Mouse (Mus musculus) hindbrain, embryonic 11.5 days (tissue): ENCODE measurements around the gene 5730522E02Rik. TPM values are rescaled to one million over a fixed set of nuclear protein-coding genes. Genes with fewer than 3 reads are reported as not detected.
"Not testable (repeated sequence)": the region's sequence is repeated elsewhere in the genome, so short reads cannot be mapped to it uniquely, and the experiment has no call there.

ENCODE experiments used
- ATAC-seq: fragments of 200-750 bp; cut with Nextera tagmentation; 2 replicates; pipeline ENCODE4 v1.8.0; 2017; ENCODE audit warnings: mild to moderate bottlenecking, moderate TSS enrichment, moderate library complexity; ENCODE audit not compliant: low FRiP score
- DNase-seq: peaks from one replicate; pipeline ENCODE4 v3.0.0-alpha.2; 2015; ENCODE audit warnings: low spot score
- H3K27ac ChIP-seq: fragments of 300-500 bp; sonication (generic); 2 replicates; pipeline ENCODE4 v1.5.1; 2014; ENCODE audit warnings: mild to moderate bottlenecking, low read depth, low read length
- H3K27me3 ChIP-seq: fragments of 300-500 bp; sonication (generic); 2 replicates; pipeline ENCODE4 v1.6.1; 2014; ENCODE audit warnings: mild to moderate bottlenecking, low read length, moderate library complexity, mixed read lengths; ENCODE audit not compliant: control insufficient read depth, insufficient read depth
- H3K36me3 ChIP-seq: fragments of 300-500 bp; sonication (generic); 2 replicates; pipeline ENCODE4 v1.6.1; 2014; ENCODE audit warnings: mild to moderate bottlenecking, low read length, moderate library complexity, mixed read lengths; ENCODE audit not compliant: control insufficient read depth, insufficient read depth
- H3K4me1 ChIP-seq: fragments of 300-500 bp; sonication (generic); replicated peaks from 2 replicates; pipeline ENCODE4 v1.6.1; 2014; ENCODE audit warnings: low read length, mixed read lengths; ENCODE audit not compliant: control insufficient read depth, insufficient read depth
- H3K4me2 ChIP-seq: fragments of 300-500 bp; sonication (generic); replicated peaks from 2 replicates; pipeline ENCODE4 v1.6.1; 2014; ENCODE audit warnings: mild to moderate bottlenecking, low read depth, low read length
- H3K4me3 ChIP-seq: fragments of 300-500 bp; sonication (generic); 2 replicates; pipeline ENCODE4 v1.5.1; 2014; ENCODE audit warnings: low read depth, low read length
- H3K9ac ChIP-seq: fragments of 300-500 bp; sonication (generic); 2 replicates; pipeline ENCODE4 v1.6.1; 2014; ENCODE audit warnings: low read depth, low read length
- H3K9me3 ChIP-seq: fragments of 300-500 bp; sonication (generic); 2 replicates; pipeline ENCODE4 v1.6.1; 2016; ENCODE audit warnings: low read length; ENCODE audit not compliant: control insufficient read depth
- WGBS: fragments of 180-500 bp; shearing (Covaris S2); extraction: QIAGEN DNeasy Blood & Tissue Kit; methylation state at CpG from one replicate; pipeline ENCODE4 v1.1.7; 2014; 5-methylcytosine and 5-hydroxymethylcytosine counted together
- polyA plus RNA-seq: library from polyadenylated mRNA; unstranded; fragments of >200 nt; fragmentation: Nextera tagmentation; extraction: Ambion mirVana; gene quantifications from 2 replicates; pipeline ENCODE4 v1.2.1, GENCODE M21; 2014

The 5730522E02Rik gene
- 7.4 and 8.0 TPM in 2 replicates for polyA plus RNA-seq

DNA sequence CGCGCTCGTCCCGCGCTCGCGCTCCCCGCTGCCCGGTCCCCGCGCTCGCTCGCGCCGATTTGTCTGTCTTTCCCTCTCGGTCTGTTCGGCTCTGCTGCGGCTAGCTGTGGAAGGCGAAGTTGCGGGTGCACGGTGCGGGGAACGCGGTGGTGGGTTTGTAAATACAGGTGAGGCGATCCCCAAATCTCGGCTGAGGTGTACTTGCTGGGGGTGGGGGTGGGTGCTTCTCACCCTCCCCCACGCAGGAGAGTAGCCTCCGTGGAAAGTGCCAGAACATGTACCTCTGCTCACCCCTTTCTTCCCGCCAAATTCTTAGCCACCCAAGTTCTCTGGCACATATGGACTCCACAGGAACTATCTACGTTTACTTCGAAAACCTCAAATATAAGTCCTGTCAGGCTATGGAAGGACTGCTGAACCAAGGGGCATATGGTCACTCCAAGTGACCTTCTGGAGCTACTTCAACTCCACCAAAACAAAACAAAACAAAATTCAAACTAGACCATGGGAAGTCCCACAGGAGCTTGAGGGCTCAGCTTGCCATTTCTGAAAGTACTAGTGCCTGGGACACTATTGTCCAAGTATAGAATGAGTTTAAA is at the start of gene 5730522E02Rik:
Gene 5730522E02Rik (minus strand): TSS at position 182 of the 599 bp plus-strand sequence.
- H3K4me1 ChIP-seq, result no peaks in the 10 kb centered on the region
- ATAC-seq, result no peak; the same call in 1 of the 2 replicates
- 4% methylated on average over 22 of the region's 31 CpGs for WGBS
- peak within 1 kb of the TSS; percentile 95 for H3K27ac ChIP-seq
- H3K27me3 ChIP-seq, result no peaks in the 10 kb centered on the region
- no peak for DNase-seq
- peak within 1 kb of the TSS; percentile 60 for H3K4me3 ChIP-seq
- H3K9me3 ChIP-seq, result no peaks in the 10 kb centered on the region
- no peaks in the 10 kb centered on the region for H3K36me3 ChIP-seq
- peak within 1 kb of the TSS; percentile 94 for H3K9ac ChIP-seq
- peak within 1 kb of the TSS; percentile 44 for H3K4me2 ChIP-seq

DNA sequence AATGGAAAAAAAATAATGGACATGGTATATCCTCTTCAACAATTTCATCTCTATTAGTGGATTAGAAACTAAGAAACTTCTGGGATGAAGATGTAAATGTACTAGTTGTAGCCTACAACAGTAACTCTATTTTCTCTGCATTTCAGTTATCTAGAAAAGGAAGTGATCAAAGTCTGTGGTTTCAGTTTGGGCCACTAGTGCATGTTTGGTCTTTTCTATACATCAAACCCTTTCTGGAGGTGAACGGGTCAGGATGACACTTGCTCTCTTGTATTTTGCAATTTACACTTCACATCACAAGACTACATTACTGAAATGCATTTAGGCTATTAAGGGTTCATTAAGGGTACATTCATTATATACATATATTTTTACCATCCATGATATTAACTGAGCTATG is 26.0 kb upstream of the 5730522E02Rik start:
- 95% methylated on average over 1 of the region's 1 CpGs for WGBS
- no peaks in the 10 kb centered on the region for H3K36me3 ChIP-seq

DNA sequence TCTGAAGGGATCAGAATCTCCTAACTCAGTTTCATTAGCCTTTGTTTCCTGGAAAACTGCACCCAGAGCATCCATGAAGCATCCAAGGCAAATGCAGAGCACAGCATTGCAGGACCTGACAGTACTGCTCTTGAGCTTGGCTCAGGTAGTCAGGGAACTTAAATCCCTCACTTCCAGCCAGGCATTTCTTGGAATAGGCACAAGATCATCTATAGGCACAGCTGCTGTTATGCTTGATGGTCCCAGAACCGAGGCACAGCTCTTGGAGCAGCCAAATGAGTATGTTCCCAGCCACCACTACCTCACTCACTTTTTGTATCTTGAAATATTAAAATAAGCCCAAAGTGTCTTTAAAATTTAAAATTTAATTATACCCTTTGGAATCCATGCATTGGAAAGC is 19.3 kb upstream of the 5730522E02Rik start:
- Histone ChIP-seq H3K4me3 (no peak overlapping the region), H3K27me3 (no peaks in the 10 kb centered on the region), H3K9me3 (no peaks in the 10 kb centered on the region), H3K4me1 (no peaks in the 10 kb centered on the region), H3K36me3 (no peaks in the 10 kb centered on the region), H3K4me2 (no peak overlapping the region), H3K27ac (no peak overlapping the region), H3K9ac (no peak overlapping the region)
- DNase-seq, result no peak
- no peak for ATAC-seq
- WGBS, result 74% methylated on average over 1 of the region's 1 CpGs

More for the DNA sequence above, 26.0 kb upstream of the 5730522E02Rik start:
- DNase-seq (no peak), ATAC-seq (no peak)
- H3K4me1 ChIP-seq, result no peaks in the 10 kb centered on the region
- H3K4me3 ChIP-seq, result no peak overlapping the region
- no peak overlapping the region for H3K27ac ChIP-seq
- H3K27me3 ChIP-seq, result no peaks in the 10 kb centered on the region
- H3K9ac ChIP-seq, result no peak overlapping the region
- H3K9me3 ChIP-seq, result no peaks in the 10 kb centered on the region
- no peak overlapping the region for H3K4me2 ChIP-seq

DNA sequence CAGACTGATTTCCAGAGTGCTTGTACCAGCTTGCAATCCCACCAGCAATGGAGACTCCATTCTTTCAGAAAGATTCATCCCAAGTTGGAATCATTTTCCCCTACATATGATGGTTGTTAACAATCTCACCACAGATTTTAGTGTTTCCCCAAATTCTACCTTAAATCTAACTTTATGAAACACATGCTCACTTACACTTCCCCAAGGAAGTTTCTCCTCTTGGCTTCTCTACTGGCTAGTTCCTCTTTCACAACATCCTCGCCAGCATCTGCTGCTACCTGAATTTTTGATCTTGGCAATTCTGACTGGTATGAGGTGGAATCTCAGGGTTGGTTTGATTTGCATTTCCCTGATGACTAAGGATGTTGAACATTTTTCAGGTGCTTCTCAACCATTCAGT is 3.1 kb upstream of the 5730522E02Rik start:
- WGBS, result 97% methylated on average over 1 of the region's 1 CpGs
- not testable (repeated sequence) for DNase-seq, ATAC-seq, H3K36me3 ChIP-seq, H3K9ac ChIP-seq, H3K27ac ChIP-seq, H3K9me3 ChIP-seq, H3K27me3 ChIP-seq, H3K4me2 ChIP-seq, H3K4me1 ChIP-seq, H3K4me3 ChIP-seq

DNA sequence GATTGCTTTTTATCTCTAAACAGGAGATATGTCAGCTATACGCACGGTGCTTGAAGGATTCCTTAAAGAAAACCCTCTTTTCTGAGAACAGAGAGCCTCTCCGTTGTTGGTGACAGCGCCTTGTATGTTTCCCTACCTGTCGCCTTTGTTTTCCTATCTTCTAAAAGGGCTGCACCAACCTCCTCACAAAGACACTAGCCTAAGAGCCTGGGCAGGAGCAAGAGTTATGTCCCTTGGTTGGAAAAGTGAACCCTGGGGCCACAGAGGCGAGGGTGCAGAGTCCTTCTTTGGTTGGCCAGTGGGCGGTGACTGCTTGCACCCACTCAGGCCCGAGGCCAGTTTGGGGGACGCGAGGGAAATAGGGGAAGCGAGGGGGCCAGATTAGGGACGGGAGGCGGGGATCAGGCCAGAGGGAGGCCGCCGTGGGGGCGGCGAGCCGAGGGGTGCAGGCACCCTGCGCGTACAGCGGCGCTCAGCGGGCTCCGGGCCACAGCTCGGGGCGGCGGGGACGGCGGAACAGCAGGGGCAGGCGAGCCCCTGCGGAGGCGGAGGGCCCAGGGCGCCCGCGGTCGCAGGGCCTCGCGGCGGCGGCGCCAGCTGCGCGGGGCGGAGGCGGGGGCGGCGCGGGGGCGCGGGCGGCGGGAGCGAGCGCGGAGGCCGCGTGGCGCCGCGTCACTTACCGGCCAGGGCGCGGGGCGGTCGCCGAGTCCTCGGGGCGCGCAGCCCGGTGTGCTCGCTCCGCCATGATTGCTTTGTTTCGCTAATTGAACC is 567 bp downstream of the 5730522E02Rik start:
- DNase-seq (peak; percentile 79), ATAC-seq (peak; percentile 95)
- Histone ChIP-seq H3K36me3 (no peaks in the 10 kb centered on the region), H3K4me2 (peak overlapping the region; percentile 44), H3K4me1 (no peaks in the 10 kb centered on the region), H3K9me3 (no peaks in the 10 kb centered on the region), H3K9ac (peak overlapping the region; percentile 94), H3K4me3 (peak overlapping the region; percentile 60), H3K27me3 (no peaks in the 10 kb centered on the region), H3K27ac (peak overlapping the region; percentile 95)
- 2% methylated on average over 44 of the region's 73 CpGs for WGBS

DNA sequence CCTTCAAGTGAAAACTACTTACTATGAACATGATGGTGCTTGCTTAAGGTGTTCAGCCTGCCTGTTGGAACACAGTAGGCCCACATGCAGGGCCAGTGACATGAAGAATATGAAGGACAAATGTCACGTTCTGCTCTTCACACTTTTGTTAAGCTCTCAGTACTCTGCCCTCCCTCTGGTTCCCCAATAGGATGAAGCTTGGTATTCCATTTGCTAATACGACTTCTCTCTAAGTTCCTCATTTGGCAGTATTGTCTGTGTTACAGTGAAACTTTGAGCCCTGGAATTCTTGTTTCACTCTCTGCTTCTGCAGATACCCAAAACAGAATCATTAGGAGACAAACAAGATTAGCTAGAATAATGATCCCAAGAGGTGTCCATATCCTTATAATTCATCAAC is 7.1 kb downstream of the 5730522E02Rik start:
- H3K27me3 ChIP-seq, result no peaks in the 10 kb centered on the region
- H3K9ac ChIP-seq, result no peak overlapping the region
- H3K27ac ChIP-seq, result no peak overlapping the region
- no peaks in the 10 kb centered on the region for H3K9me3 ChIP-seq
- no peaks in the 10 kb centered on the region for H3K36me3 ChIP-seq
- 86% methylated on average over 2 of the region's 2 CpGs for WGBS
- H3K4me1 ChIP-seq, result no peaks in the 10 kb centered on the region
- ATAC-seq (no peak), DNase-seq (no peak)
- no peak overlapping the region for H3K4me3 ChIP-seq
- H3K4me2 ChIP-seq, result no peak overlapping the region

DNA sequence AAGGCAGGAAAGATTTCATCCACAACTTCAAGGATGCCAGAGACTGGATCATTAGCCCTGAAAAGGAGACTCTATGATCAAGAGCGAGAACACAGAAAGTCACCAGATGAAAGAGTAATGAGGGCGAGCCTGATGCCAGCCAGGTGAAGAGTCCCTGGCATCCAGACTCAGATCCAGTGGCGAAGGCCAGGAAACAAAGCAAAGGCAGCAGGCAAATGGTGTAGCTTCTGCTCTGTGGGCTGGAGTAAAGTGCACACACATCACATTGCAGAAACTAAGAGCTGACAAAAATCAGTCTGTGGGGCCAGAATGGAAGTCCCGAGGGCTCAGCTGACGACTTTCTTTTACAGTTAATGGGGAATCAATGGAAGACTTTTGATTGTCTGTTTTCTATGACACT is 7.7 kb downstream of the 5730522E02Rik start:
- DNase-seq, result no peak
- no peaks in the 10 kb centered on the region for H3K36me3 ChIP-seq
- H3K4me1 ChIP-seq, result no peaks in the 10 kb centered on the region
- no peak overlapping the region for H3K9ac ChIP-seq
- ATAC-seq, result no peak
- 90% methylated on average over 5 of the region's 5 CpGs for WGBS
- H3K9me3 ChIP-seq, result no peaks in the 10 kb centered on the region
- H3K4me3 ChIP-seq, result no peak overlapping the region
- no peak overlapping the region for H3K27ac ChIP-seq
- H3K27me3 ChIP-seq, result no peaks in the 10 kb centered on the region
- H3K4me2 ChIP-seq, result no peak overlapping the region

DNA sequence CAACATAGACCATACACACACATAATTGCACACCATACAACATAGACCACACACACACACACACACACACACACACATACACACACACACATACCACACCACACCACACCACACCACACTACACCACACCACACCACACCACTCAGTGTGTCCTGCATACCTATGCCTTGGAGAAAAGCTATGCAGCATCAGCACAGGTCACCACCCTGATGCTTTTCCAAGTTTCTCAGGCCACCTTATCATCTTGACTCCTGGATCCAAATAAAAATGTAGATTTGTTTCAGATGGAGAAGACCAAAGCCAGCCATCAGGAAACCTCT is 8.8 kb downstream of the 5730522E02Rik start:
- no peak overlapping the region for H3K27ac ChIP-seq
- no peaks in the 10 kb centered on the region for H3K36me3 ChIP-seq
- H3K4me2 ChIP-seq, result no peak overlapping the region
- no peaks in the 10 kb centered on the region for H3K4me1 ChIP-seq
- H3K9me3 ChIP-seq, result no peaks in the 10 kb centered on the region
- DNase-seq (no peak), ATAC-seq (0 out of 2 replicates have a peak, but pooled peaks have one; percentile 15)
- no peak overlapping the region for H3K4me3 ChIP-seq
- H3K27me3 ChIP-seq, result no peaks in the 10 kb centered on the region
- no peak overlapping the region for H3K9ac ChIP-seq
